Mouse (Mus musculus) layer of hippocampus, adult 2 months (tissue): Measurements from ENCODE around the gene Lars2. TPM values are rescaled to one million over a fixed set of nuclear protein-coding genes. Genes with fewer than 3 reads are reported as not detected.
A peak's percentile ranks its signal among the peaks of the same experiment; 100 is the strongest.
"Not testable (repeated sequence)": the region's sequence is repeated elsewhere in the genome, so short reads cannot be mapped to it uniquely, and the experiment has no call there.

ENCODE experiments used
- DNase-seq, 2 experiments: peaks; one replicate each; pipeline ENCODE4 v3.0.0; 2022; ENCODE audit warnings: low spot score in 2 of 2
- H3K27ac ChIP-seq: fragments of 200-600 bp; 2 replicates; pipeline ENCODE4 v1.8.1; 2022
- H3K4me3 ChIP-seq: fragments of 200-600 bp; 2 replicates; pipeline ENCODE4 v1.8.1; 2022; ENCODE audit warnings: mild to moderate bottlenecking
- CTCF ChIP-seq: fragments of 200-600 bp; conservative IDR thresholded peaks from 2 replicates; pipeline ENCODE4 v1.8.1; 2022; ENCODE audit warnings: antibody characterized with exemption, mild to moderate bottlenecking, moderate library complexity
- long read RNA-seq, 2 experiments: library from polyadenylated mRNA; stranded (forward); transcript quantifications; one replicate each; pipeline ENCODE4 v2.0.0; 2021; ENCODE audit warnings: borderline mapping rate in 2 of 2
- total RNA-seq, 2 experiments: library from RNA; stranded (reverse); gene quantifications; 2 replicates each; pipeline ENCODE4 v1.2.3; 2021

The Lars2 gene
- 100 to 1,000 TPM in 1 of 2 experiments, 10 to 100 TPM in 1; 74.0 to 101 TPM for total RNA-seq
- long read RNA-seq, experiment 1, partial matches to known transcripts = 1 of 5 reads
- long read RNA-seq, experiment 1, other reads (novel, unspliced or antisense) = 1 of 5 reads
- long read RNA-seq, experiment 2, partial matches to known transcripts = 0 of 5 reads
- long read RNA-seq, experiment 2, other reads (novel, unspliced or antisense) = 1 of 5 reads

DNA sequence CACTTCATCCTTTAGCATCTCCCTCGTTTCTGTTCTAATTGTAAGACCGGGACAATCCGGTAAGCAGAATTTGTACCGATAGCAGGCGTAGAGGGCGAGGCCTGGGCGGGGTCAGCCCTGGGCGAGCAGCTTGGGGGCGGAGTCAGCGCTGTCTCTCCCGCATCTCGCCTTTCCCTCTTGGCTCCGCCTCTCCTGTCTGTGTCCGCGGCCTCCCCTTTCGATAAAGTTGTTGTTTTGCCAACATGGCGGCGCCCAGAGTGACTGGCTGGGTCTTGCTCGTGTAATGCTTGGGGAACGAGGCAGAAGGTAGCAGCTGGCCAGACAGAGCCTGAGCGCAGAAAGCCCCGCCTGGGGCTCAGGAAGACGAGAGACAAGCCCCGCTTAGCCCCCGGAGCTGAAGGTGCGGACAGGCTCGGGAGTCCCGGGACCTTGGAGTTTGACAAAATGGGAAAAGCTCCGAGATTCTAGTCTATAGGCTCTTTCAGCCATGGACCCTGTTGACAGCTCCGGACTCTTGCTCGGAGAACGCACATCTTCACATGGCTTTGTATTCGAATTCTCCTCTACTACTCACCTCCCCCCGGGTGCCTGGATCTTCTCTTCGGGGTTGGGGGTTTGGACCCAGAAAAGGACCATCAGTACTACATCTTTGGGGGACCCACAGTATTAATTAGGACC lies at the start of gene Lars2:
TSS of gene Lars2 (plus strand) at position 220 of the 678 bp plus-strand sequence.
- H3K27ac ChIP-seq = peak within 1 kb of the TSS; percentile 84
- no peak for TF ChIP-seq CTCF
- peak within 1 kb of the TSS; percentile 71 for H3K4me3 ChIP-seq
- DNase-seq = peak; percentile 92 to 95

DNA sequence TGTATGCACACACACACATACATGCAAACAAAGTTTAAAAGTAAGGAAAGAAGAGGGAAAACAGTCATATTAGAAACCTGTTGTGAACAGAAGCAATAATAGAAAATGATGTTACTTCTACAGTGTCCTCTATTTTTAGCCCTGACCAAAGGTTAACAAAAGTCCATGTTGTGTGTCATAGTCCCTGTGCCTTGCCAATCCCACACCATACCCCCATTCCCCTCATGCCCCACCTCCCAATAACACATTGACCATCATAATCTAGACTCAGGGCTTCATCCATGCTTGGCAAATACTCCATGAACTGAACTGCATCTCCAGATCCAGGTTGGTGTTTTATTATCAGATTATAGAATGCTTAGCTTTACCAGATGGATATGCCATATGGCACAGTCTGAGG lies 40.6 kb upstream of the Lars2 start:
- TF ChIP-seq CTCF = no peak
- Histone ChIP-seq H3K27ac (no peak overlapping the region), H3K4me3 (no peak overlapping the region)
- DNase-seq = no peak

DNA sequence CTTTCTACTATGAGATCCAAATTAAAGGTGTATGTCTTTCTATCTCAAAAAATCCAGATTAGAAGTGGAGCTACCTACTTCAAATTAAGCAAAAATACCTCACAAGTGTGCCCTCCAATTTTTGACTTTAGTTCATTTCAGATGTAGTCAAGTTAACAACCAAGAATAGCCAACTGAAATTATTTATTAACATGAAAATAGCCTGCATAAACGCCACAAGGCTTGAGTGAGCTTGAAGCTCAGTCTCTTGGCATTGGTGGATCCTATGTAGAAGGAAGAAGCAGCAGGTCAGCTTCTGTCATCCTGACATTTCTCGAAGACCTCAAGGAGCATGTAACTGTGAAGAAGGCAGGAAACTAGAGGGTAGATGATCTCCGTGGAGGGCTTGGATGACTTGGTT lies 38.4 kb upstream of the Lars2 start:
- DNase-seq = no peak
- TF ChIP-seq CTCF = no peak

DNA sequence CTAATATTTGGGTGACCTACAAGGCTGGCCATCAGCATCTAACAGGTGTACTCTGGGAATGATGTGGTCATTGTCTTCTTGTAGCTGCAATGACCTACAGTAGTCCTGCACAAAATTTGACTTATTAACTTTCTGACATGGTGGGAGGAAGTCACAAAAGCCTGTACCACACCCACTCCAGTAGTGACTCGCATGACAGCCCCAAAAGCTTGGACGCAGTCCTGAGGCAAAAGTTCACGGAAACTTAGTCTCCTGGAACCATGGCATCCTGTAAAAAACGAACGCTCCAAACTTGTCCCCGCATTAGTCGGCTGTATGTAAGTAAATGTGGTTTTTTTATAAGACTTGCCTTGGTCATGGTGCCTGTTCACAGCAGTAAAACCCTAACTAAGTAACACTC lies 36.9 kb upstream of the Lars2 start:
- DNase-seq = no peak
- no peak overlapping the region for H3K27ac ChIP-seq
- no peak for TF ChIP-seq CTCF
- no peak overlapping the region for H3K4me3 ChIP-seq

More for the DNA sequence above, 38.4 kb upstream of the Lars2 start:
- Histone ChIP-seq H3K27ac (no peak overlapping the region), H3K4me3 (no peak overlapping the region)

DNA sequence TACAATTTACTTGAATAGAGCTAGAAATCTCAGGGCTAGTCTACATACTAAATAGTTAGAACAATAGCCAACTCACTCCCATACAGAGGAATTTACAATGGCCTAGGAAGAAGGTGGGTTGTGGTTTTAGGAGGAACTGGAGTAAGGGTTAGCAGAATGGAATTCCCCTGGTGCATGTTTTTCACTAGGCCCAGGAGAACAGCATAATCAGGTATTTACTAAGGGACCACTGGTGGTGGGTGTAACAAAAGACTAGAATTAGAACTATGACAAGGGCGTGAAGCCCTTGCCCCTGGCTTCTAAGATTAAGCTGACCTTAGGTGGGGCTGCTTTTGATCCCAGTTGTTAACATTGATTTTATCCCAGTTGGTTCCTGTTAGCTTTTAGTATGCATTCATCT lies 36.5 kb upstream of the Lars2 start:
- not testable (repeated sequence) for DNase-seq, H3K27ac ChIP-seq, H3K4me3 ChIP-seq

DNA sequence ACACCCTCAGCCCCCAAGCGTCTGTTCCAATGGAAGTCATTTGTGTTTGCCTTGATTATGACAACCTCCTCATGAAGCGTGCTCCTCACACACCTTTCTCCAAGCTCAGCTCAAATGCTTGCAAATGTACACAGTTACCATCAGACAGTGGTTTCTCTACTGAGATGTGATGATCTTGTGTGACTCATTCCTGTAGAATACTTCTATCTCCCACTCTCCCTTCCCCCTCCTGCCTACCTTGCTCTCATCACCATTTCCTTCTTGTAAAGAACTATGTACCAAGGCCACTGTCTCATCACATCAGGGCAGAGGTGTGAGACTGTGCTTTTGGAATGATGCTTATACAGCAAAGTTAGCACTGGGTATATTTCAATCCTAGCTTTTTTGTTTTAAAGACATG lies 33.2 kb upstream of the Lars2 start:
- no peak for DNase-seq
- TF ChIP-seq CTCF = no peak
- Histone ChIP-seq H3K27ac (no peak overlapping the region), H3K4me3 (no peak overlapping the region)

DNA sequence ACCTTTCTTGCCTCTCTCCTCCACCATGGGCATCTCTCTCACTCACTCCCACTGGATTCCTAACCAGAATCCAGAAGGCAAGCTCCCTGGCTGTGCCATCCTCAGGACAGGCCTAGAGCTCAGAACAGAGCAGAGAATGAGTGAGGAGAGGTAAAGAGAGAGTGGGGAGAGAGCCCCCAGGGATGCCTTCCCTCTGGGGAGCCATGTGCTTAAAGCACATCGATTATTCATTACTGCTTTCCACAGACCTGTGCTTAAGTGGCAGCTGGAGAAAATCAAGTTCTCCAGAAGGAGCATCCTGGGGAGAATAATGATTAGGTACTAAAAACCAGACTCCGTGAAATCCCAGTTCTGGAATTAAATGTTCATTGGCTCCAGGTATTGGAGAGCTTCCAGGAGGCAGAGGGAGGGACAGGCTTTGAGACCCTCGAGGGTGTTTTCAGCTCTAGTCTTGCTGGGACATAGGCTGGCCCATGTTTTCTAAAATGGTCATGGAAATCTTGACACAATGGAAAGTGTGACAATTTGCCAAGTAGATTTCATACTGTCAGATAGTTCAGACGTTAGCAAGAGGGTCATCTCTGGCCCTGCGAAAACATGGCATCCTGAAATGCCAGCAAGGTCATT lies 31.6 kb upstream of the Lars2 start:
- DNase-seq = no peak
- H3K4me3 ChIP-seq = no peak overlapping the region
- no peak for TF ChIP-seq CTCF
- H3K27ac ChIP-seq = no peak overlapping the region

DNA sequence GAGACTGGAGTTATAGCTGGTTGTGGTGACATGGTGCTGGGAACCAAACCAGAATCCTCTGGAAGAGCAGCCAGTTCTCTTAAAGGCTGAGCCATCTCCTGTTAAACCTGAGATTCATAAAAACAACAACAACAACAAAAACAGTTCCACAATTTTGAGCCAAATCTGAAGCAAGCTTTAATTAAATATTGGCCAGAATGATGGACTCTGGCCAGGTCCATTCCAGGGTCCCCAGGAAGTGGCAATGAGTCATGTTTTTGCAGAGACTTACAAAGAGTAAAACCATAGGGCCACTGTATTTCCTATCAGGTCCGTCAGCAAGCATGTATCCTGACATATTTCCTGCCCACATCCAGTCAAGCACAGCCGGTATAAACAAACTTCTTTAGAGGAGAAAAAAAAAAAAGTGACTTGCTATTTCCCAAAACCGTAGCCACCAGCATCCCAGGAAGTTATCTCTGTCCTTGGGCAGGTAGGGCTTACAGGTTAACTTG lies 27.0 kb upstream of the Lars2 start:
- Histone ChIP-seq H3K27ac (no peak overlapping the region), H3K4me3 (no peak overlapping the region)
- TF ChIP-seq CTCF = no peak
- DNase-seq = no peak

DNA sequence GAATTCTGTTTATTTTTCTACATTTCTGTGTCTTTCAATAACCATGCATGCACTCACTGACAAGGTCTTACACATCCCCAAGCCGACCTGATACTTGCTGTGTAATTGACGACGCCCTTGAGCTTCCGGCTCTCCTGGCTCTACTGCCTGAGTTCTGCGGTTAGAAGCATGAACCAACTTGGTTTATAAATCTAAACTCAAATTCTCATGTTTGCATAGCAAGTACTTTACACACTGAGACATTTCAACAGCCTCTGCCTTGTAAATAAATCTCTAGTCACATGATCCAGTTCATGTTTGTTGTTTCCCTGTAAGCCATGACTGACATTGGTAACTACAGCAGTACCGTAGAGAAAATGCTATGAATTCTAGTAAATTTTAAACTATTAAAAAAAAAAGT lies 25.5 kb upstream of the Lars2 start:
- DNase-seq = no peak
- Histone ChIP-seq H3K4me3 (no peak overlapping the region), H3K27ac (no peak overlapping the region)
- TF ChIP-seq CTCF = no peak

DNA sequence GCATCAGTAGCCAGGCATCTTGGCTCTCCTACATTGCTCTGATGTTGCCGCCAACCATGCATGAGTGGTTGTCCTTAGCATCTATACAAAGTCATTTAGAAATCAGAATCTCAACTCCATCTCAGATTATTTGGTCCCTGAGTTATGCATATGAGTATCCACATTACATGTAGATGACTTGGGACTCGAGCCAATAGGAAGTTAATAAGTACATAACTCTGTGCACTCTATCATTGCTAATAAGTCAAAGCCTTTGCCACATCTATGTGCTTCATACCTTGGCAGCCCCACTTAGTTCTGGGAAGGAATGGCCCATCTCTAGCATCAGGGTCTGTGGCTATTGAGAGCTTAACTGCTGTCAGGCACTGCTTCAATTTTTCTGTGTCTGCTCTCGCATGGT lies 23.7 kb upstream of the Lars2 start:
- DNase-seq = no peak
- no peak overlapping the region for H3K27ac ChIP-seq
- TF ChIP-seq CTCF = no peak
- H3K4me3 ChIP-seq = no peak overlapping the region

DNA sequence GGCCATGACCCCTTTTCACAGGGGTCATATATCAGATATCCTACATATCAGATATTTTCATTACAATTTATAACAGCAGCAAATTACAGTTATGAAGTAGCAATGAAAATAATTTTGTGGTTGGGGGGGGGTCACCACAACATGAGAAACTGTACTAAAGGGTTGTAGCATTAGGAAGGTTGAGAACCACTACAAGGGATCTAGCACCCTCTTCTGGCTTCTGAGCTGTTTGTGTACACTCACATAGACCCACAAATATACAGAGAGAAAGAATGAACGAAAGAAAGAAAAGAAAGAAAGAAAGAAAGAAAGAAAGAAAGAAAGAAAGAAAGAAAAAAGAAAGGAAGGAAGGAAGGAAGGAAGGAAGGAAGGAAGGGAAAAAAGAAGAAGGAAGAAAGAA lies 17.4 kb upstream of the Lars2 start:
- not testable (repeated sequence) for DNase-seq, H3K4me3 ChIP-seq, H3K27ac ChIP-seq
- peak; percentile 46 for TF ChIP-seq CTCF

DNA sequence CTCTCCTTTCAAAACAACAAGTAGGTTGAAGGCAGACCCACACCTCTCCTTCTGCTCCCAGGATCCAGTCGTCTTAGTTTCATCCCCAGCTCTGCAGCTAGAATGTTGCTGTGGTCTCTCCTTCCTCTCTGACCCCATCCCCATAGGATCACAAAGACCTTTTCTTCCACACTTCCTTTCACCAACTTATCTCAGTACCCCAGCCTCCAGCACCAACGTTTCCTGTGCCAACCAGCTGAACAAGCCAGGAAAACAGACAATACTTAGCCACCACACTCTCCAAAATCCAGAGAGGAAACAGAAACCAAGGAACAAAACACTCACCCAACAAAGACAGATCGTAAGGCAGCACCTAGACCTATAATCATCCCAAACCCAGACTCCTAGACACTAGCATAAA lies 6.7 kb upstream of the Lars2 start:
- TF ChIP-seq CTCF = no peak
- DNase-seq = no peak
- Histone ChIP-seq H3K27ac (no peak overlapping the region), H3K4me3 (no peak overlapping the region)

DNA sequence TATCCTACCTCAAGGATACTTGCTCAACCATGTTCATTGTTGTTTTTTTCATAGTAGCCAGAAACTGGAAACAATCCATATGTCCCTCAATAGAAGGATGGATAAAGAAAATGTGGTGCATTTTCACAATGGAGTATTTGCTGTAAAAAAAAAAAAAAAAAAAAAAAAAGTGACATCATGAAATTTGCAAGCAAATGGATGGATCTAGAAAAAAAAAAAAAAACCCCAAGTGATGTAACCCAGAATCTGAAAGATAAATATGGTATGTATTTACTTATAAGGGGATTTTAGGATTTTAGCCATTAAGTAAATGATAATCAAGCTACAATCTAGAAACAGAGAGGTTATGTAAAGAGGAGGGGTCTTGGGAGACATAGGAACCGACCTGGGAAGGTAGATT lies 1.4 kb upstream of the Lars2 start:
- no peak for TF ChIP-seq CTCF
- Histone ChIP-seq H3K27ac (no peak overlapping the region), H3K4me3 (no peak overlapping the region)
- no peak for DNase-seq
